Mouse (Mus musculus): ENCODE measurements at regions not wholly inside any gene's neighbourhood (a gene's known extent, or its start where the extent isn't known, plus 50 kb on each side); places are given as distances from the start of the nearest gene placed in this dataset.
A peak's percentile ranks its signal among the peaks of the same experiment; 100 is the strongest.

GRCm38 (mm10) chr3:130936336-130936735 lies 173.9 kb upstream of the Lef1 start:
- no peak for DNase-seq

GRCm38 (mm10) chr3:130935926-130936315 lies 174.3 kb upstream of the Lef1 start:
- no peak for DNase-seq

GRCm38 (mm10) chr3:130935302-130935925 lies 174.9 kb upstream of the Lef1 start:
- no peak for DNase-seq

- DNase-seq = no peak
These were observed 177.5 kb upstream of the Lef1 start for GRCm38 (mm10) chr3:130932723-130933122.

- DNase-seq = no peak
These were observed 178.0 kb upstream of the Lef1 start for GRCm38 (mm10) chr3:130932226-130932625.

- DNase-seq = no peak
These were observed 185.3 kb upstream of the Lef1 start for GRCm38 (mm10) chr3:130925000-130925399.

GRCm38 (mm10) chr3:130923615-130923958 lies 186.7 kb upstream of the Lef1 start:
- DNase-seq = no peak

GRCm38 (mm10) chr3:130922812-130923614 lies 187.3 kb upstream of the Lef1 start:
- no peak for DNase-seq

GRCm38 (mm10) chr3:130921621-130922245 lies 188.5 kb upstream of the Lef1 start:
- no peak for DNase-seq

GRCm38 (mm10) chr3:130913812-130914211 lies 183.6 kb upstream of the Rpl34 start:
- no peak for DNase-seq

- DNase-seq = no peak
These were observed 174.9 kb upstream of the Rpl34 start for GRCm38 (mm10) chr3:130905101-130905500.

- DNase-seq = no peak
These were observed 173.1 kb upstream of the Rpl34 start for GRCm38 (mm10) chr3:130903329-130903728.

- DNase-seq = no peak
These were observed 172.2 kb upstream of the Rpl34 start for GRCm38 (mm10) chr3:130902376-130902775.

GRCm38 (mm10) chr3:130901343-130901742 lies 171.1 kb upstream of the Rpl34 start:
- no peak for DNase-seq

GRCm38 (mm10) chr3:130900846-130901245 lies 170.6 kb upstream of the Rpl34 start:
- no peak for DNase-seq

- DNase-seq = no peak
These were observed 170.0 kb upstream of the Rpl34 start for GRCm38 (mm10) chr3:130900054-130900840.

- no peak for DNase-seq
These were observed 164.1 kb upstream of the Rpl34 start for GRCm38 (mm10) chr3:130894168-130894814.

- DNase-seq = no peak
These were observed 161.1 kb upstream of the Rpl34 start for GRCm38 (mm10) chr3:130891310-130891709.

- no peak for DNase-seq
These were observed 158.4 kb upstream of the Rpl34 start for GRCm38 (mm10) chr3:130888587-130888986.

GRCm38 (mm10) chr3:130887540-130888312 lies 157.5 kb upstream of the Rpl34 start:
- DNase-seq = peak; percentile 58

GRCm38 (mm10) chr3:130885974-130886373 lies 155.8 kb upstream of the Rpl34 start:
- no peak for DNase-seq

- DNase-seq = no peak
These were observed 154.2 kb upstream of the Rpl34 start for GRCm38 (mm10) chr3:130884393-130884792.
